Mouse (Mus musculus) cerebellum, adult 11 months (tissue): ENCODE measurements at regions not wholly inside any gene's neighbourhood (a gene's known extent, or its start where the extent isn't known, plus 50 kb on each side); places are given as distances from the start of the nearest gene placed in this dataset.

Experiments used
- DNase-seq: peaks from one replicate; pipeline ENCODE4 v3.0.0; 2022

GRCm38 (mm10) chr9:50257162-50257561, 87.6 kb downstream of the Rpl10-ps3 start:
- DNase-seq: no peak

- no peak for DNase-seq
Measured at GRCm38 (mm10) chr9:50244982-50245671, 99.6 kb downstream of the Rpl10-ps3 start.

GRCm38 (mm10) chr9:50240923-50241322, 103.8 kb downstream of the Rpl10-ps3 start:
- no peak for DNase-seq

GRCm38 (mm10) chr9:50235908-50236307, 108.9 kb downstream of the Rpl10-ps3 start:
- DNase-seq: peak; percentile 4

GRCm38 (mm10) chr9:50234655-50235054, 110.1 kb downstream of the Rpl10-ps3 start:
- DNase-seq: no peak

GRCm38 (mm10) chr9:50232958-50233510, 111.7 kb downstream of the Rpl10-ps3 start:
- DNase-seq: no peak

GRCm38 (mm10) chr9:50210481-50210880, 134.3 kb downstream of the Rpl10-ps3 start:
- no peak for DNase-seq

- DNase-seq: no peak
Measured at GRCm38 (mm10) chr9:50199422-50200218, 145.1 kb downstream of the Rpl10-ps3 start.

- DNase-seq: no peak
Measured at GRCm38 (mm10) chr9:50192400-50193110, 152.2 kb downstream of the Rpl10-ps3 start.

GRCm38 (mm10) chr9:50191136-50191535, 153.6 kb downstream of the Rpl10-ps3 start:
- DNase-seq: no peak

- no peak for DNase-seq
Measured at GRCm38 (mm10) chr9:50188576-50189070, 156.1 kb downstream of the Rpl10-ps3 start.

- no peak for DNase-seq
Measured at GRCm38 (mm10) chr9:50181360-50181759, 163.4 kb downstream of the Rpl10-ps3 start.

GRCm38 (mm10) chr9:50176131-50176530, 168.6 kb downstream of the Rpl10-ps3 start:
- no peak for DNase-seq

GRCm38 (mm10) chr9:50171826-50172464, 172.8 kb downstream of the Rpl10-ps3 start:
- DNase-seq: peak; percentile 62

- DNase-seq: no peak
Measured at GRCm38 (mm10) chr9:50171164-50171563, 173.6 kb downstream of the Rpl10-ps3 start.

GRCm38 (mm10) chr9:50170637-50171036, 174.1 kb downstream of the Rpl10-ps3 start:
- no peak for DNase-seq

GRCm38 (mm10) chr9:50154618-50155017, 190.2 kb downstream of the Rpl10-ps3 start:
- no peak for DNase-seq

- DNase-seq: no peak
Measured at GRCm38 (mm10) chr9:50150091-50150490, 194.7 kb downstream of the Rpl10-ps3 start.

GRCm38 (mm10) chr9:50142756-50143155, 202.0 kb downstream of the Rpl10-ps3 start:
- peak; percentile 9 for DNase-seq

GRCm38 (mm10) chr9:50142091-50142490, 202.7 kb downstream of the Rpl10-ps3 start:
- no peak for DNase-seq

- no peak for DNase-seq
Measured at GRCm38 (mm10) chr9:50141176-50141575, 203.6 kb downstream of the Rpl10-ps3 start.

- DNase-seq: no peak
Measured at GRCm38 (mm10) chr9:50138341-50138978, 206.3 kb downstream of the Rpl10-ps3 start.
